In the genomic region with DNA sequence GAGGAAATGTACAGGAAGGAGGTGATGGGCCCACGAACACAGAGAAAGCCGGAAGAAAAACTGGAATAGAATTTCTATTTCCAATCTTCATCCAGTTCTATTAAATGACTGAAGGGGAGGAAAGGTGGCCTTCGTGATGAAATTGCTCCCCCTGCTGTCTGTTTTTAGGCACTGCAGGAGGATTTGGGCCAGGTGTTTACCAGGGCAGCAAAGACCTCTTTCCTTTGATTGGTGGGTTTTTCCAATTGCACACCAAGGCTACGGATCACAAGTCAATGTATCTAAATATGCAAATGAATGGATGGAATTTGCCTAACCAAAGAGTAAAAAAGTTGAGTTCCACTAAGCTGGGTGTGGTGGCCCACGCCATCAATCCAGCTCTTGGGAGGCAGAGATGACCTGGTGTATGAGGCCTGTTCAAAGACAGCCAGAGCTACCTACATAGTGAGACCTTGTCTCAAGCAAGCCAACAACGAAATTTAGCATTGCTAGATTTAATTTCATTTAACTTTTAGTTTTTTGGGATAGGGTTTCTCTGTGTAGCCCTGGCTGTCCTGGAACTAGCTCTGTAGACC, we compare ENCODE assay signal across 9 mouse cellular contexts. TPM values are rescaled to one million over a fixed set of nuclear protein-coding genes. Genes with fewer than 3 reads are reported as not detected.
A peak's percentile ranks its signal among the peaks of the same experiment; 100 is the strongest.
DNase-seq lines count a peak whose midpoint lies in the region; ATAC-seq and TF ChIP-seq lines count a peak whose summit lies in the region.
"Had no signal": no experiment of that assay in that cellular context is flagged by ENCODE, and none has a peak within 500 bp of the region (broad histone marks: within the 10 kb centered on the region; RNA-seq: fewer than 3 reads in every experiment).

No protein-coding gene starts in this region.

- no peak overlapping the region for H3K27ac ChIP-seq in heart, embryonic 10.5 days
- no peak overlapping the region for H3K27ac ChIP-seq in small intestine, adult 2 months (ENCODE audit: insufficient read depth, low read depth, low read length)
- H3K27ac ChIP-seq: lung, embryonic 15.5 days had no signal

- intact Hi-C loops in gastrocnemius, postnatal 14 days (cut with DNase I; ENCODE audit: low total_unique reads) = loop anchor here (2.0 kb wide), 1 partner anchor 81 kb away; no protein-coding TSS in a partner anchor

- DNase-seq in heart, adult 11 months = peak; percentile 93
- DNase-seq in heart, embryonic 10.5 days (ENCODE audit: low spot score) = no peak
- peak; percentile 68 for DNase-seq in WW6 (ENCODE audit: low read depth, low spot score)
- peak; percentile 82 to 84 for DNase-seq in cerebellum, postnatal 25 days
- DNase-seq in gastrocnemius, postnatal 14 days = peak; percentile 44
- DNase-seq in layer of hippocampus, adult 9-10 months (ENCODE audit: low spot score) = peak; percentile 72

- H3K36me3 ChIP-seq in heart, embryonic 10.5 days = no peaks in the 10 kb centered on the region
- H3K36me3 ChIP-seq in small intestine, adult 2 months (ENCODE audit: control insufficient read depth, insufficient read depth, low read length) = no peaks in the 10 kb centered on the region
- H3K36me3 ChIP-seq: lung, embryonic 15.5 days had no signal

- peak; percentile 54; the same call in 1 of the 2 replicates for ATAC-seq in megakaryocyte, adult 5-6 weeks (ENCODE audit: poor library complexity, severe bottlenecking)

- no peak for TF ChIP-seq POLR2A in small intestine, adult 2 months (IDR thresholded peaks at IDR 0.05; ENCODE audit: low read depth, low read length)

- H3K4me3 ChIP-seq in heart, embryonic 10.5 days = no peak overlapping the region
- no peak overlapping the region for H3K4me3 ChIP-seq in small intestine, adult 2 months (ENCODE audit: low read depth, low read length)
- H3K4me3 ChIP-seq: lung, embryonic 15.5 days had no signal

- no peaks in the 10 kb centered on the region for H3K9me3 ChIP-seq in heart, embryonic 10.5 days
- H3K9me3 ChIP-seq: lung, embryonic 15.5 days had no signal

- peaks cover 40% of the 10 kb centered on the region for H3K27me3 ChIP-seq in heart, embryonic 10.5 days (ENCODE audit: insufficient read depth, poor library complexity, severe bottlenecking)
- H3K27me3 ChIP-seq in small intestine, adult 2 months (ENCODE audit: control insufficient read depth, insufficient read depth, low read length) = no peaks in the 10 kb centered on the region

- 23% methylated on average over 6 of the region's 6 CpGs for WGBS in heart, embryonic 10.5 days
- WGBS in small intestine, adult 2 months = 18% methylated on average over 6 of the region's 6 CpGs

- TF ChIP-seq CTCF in small intestine, adult 2 months (IDR thresholded peaks at IDR 0.05; ENCODE audit: extremely low read depth, insufficient read length, insufficient replicate concordance, low read depth, low read length) = peak; percentile 77; the same call in 1 of the 2 replicates

- no peaks in the 10 kb centered on the region for H3K4me1 ChIP-seq in heart, embryonic 10.5 days
- H3K4me1 ChIP-seq in small intestine, adult 2 months (ENCODE audit: control insufficient read depth, insufficient read depth, insufficient read length, low read length) = no peaks in the 10 kb centered on the region
- H3K4me1 ChIP-seq: lung, embryonic 15.5 days had no signal

RNA-seq across cellular contexts. Expression of gene Gm10188, which starts 8.1 kb away (rescaled TPM):
- not detected in 2 replicates for polyA plus RNA-seq in heart, embryonic 10.5 days (2016; fragmentation: Nextera tagmentation; extraction: Ambion mirVana)
- not detected for total RNA-seq in gastrocnemius, postnatal 14 days (2021)
- not detected in 2 replicates for total RNA-seq in megakaryocyte, adult 5-6 weeks (2015)
- not detected in 2 replicates for total RNA-seq in megakaryocyte, adult 5-6 weeks (2017)
- polyA plus RNA-seq in small intestine, adult 2 months (2012; rRNA removed) = not detected in 2 replicates
- polyA plus RNA-seq: lung, embryonic 15.5 days had no signal

RNA-seq across cellular contexts. Expression of gene AC124108.1, which starts 46.4 kb away (rescaled TPM):
- polyA plus RNA-seq in heart, embryonic 10.5 days (2016; fragmentation: Nextera tagmentation; extraction: Ambion mirVana) = 0.05 TPM in 1 of 2 replicates, not detected in the other
- not detected for total RNA-seq in gastrocnemius, postnatal 14 days (2021)
- not detected in 2 replicates for total RNA-seq in megakaryocyte, adult 5-6 weeks (2015)
- total RNA-seq in megakaryocyte, adult 5-6 weeks (2017) = not detected in 2 replicates
- polyA plus RNA-seq in small intestine, adult 2 months (2012; rRNA removed) = not detected in 2 replicates

RNA-seq across cellular contexts. Expression of gene Lemd1, which starts 46.4 kb away (rescaled TPM):
- 0.12 and 0.49 TPM in 2 replicates for polyA plus RNA-seq in heart, embryonic 10.5 days (2016; fragmentation: Nextera tagmentation; extraction: Ambion mirVana)
- total RNA-seq in gastrocnemius, postnatal 14 days (2021) = not detected
- total RNA-seq in megakaryocyte, adult 5-6 weeks (2015) = not detected in 2 replicates
- total RNA-seq in megakaryocyte, adult 5-6 weeks (2017) = not detected in 2 replicates
- 0.09 and 0.10 TPM in 2 replicates for polyA plus RNA-seq in small intestine, adult 2 months (2012; rRNA removed)
